Mouse (Mus musculus) forebrain, embryonic 10.5 days (tissue): ENCODE data around the gene Cdipt. TPM values are rescaled to one million over a fixed set of nuclear protein-coding genes. Genes with fewer than 3 reads are reported as not detected.

Experiments
- DNase-seq: peaks from one replicate; pipeline ENCODE4 v3.0.0-alpha.2; 2017; ENCODE audit warnings: low spot score; ENCODE audit errors: extremely low spot score
- H3K27ac ChIP-seq: fragments of 300-500 bp; sonication (generic); 2 replicates; pipeline ENCODE4 v1.5.1; 2016; ENCODE audit warnings: mild to moderate bottlenecking
- H3K27me3 ChIP-seq: fragments of 300-500 bp; sonication (generic); 2 replicates; pipeline ENCODE4 v1.6.1; 2016; ENCODE audit warnings: mild to moderate bottlenecking; ENCODE audit not compliant: poor library complexity, severe bottlenecking
- H3K36me3 ChIP-seq: fragments of 300-500 bp; sonication (generic); replicated peaks from 2 replicates; pipeline ENCODE4 v1.6.1; 2016; ENCODE audit warnings: mild to moderate bottlenecking, moderate library complexity
- H3K4me1 ChIP-seq: fragments of 300-500 bp; sonication (generic); 2 replicates; pipeline ENCODE4 v1.6.1; 2016
- H3K4me3 ChIP-seq: fragments of 300-500 bp; sonication (generic); 2 replicates; pipeline ENCODE4 v1.5.1; 2016; ENCODE audit warnings: mild to moderate bottlenecking, moderate library complexity
- H3K9me3 ChIP-seq: fragments of 300-500 bp; sonication (generic); 2 replicates; pipeline ENCODE4 v1.6.1; 2016; ENCODE audit warnings: mild to moderate bottlenecking, moderate library complexity
- WGBS: fragments of 180-500 bp; shearing (Covaris S2); methylation state at CpG from one replicate; pipeline ENCODE4 v1.1.7; 2016; 5-methylcytosine and 5-hydroxymethylcytosine counted together
- polyA plus RNA-seq: library from polyadenylated mRNA; unstranded; fragments of >200 nt; fragmentation: Nextera tagmentation; extraction: Ambion mirVana; gene quantifications from 2 replicates; pipeline ENCODE4 v1.2.1, GENCODE M21; 2016

Gene Cdipt
- polyA plus RNA-seq: 84.6 and 85.7 TPM in 2 replicates

- Histone ChIP-seq H3K4me1 (peaks cover 23% of the 10 kb centered on the region), H3K27me3 (no peaks in the 10 kb centered on the region), H3K9me3 (no peaks in the 10 kb centered on the region), H3K36me3 (peaks cover 30% of the 10 kb centered on the region), H3K27ac (peak within 1 kb of the TSS; percentile 99), H3K4me3 (peak within 1 kb of the TSS; percentile 100)
- WGBS: 6% methylated on average over 1 of the region's 1 CpGs
- no peak for DNase-seq
Observed at GRCm38 (mm10) chr7:126975893-126975949, at the start of gene Cdipt. TSS of gene Cdipt (plus strand) at chr7:126975914.

DNA sequence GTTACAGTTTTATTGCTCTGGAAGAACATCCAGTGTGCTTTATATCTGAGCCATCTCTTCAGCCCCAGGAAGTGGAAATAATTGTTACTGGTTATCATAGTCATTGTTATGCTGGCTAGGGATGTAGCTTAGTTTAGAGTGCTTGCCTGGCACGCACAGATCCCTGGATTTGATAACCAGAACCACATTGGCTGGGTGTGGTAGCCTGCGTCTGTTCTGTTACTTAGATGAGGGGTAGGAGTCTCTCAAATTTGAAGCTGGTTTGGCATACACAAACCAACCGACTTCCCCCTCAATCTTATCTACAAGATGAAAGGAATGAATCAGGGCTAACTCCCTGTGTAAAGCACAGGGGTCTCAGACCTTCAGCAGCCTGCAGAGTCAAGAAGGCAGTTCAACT is 49.4 kb upstream of the Cdipt start:
- no peak for DNase-seq
- no peaks in the 10 kb centered on the region for H3K9me3 ChIP-seq
- H3K36me3 ChIP-seq: peaks cover 13% of the 10 kb centered on the region
- H3K27ac ChIP-seq: no peak overlapping the region
- 59% methylated on average over 3 of the region's 3 CpGs for WGBS
- H3K4me3 ChIP-seq: no peak overlapping the region
- H3K27me3 ChIP-seq: no peaks in the 10 kb centered on the region
- H3K4me1 ChIP-seq: peaks cover 46% of the 10 kb centered on the region

GRCm38 (mm10) chr7:126928384-126929037 is 47.2 kb upstream of the Cdipt start, which contains the start of gene Kctd13:
TSS of gene Kctd13 (plus strand) at chr7:126928879.
- peak within 1 kb of the TSS; percentile 87 for H3K27ac ChIP-seq
- WGBS: 6% methylated on average over 56 of the region's 56 CpGs
- H3K27me3 ChIP-seq: no peaks in the 10 kb centered on the region
- peak within 1 kb of the TSS; percentile 70 for H3K4me3 ChIP-seq
- peak; percentile 88 for DNase-seq
- no peaks in the 10 kb centered on the region for H3K9me3 ChIP-seq
- H3K4me1 ChIP-seq: peaks cover 32% of the 10 kb centered on the region
- H3K36me3 ChIP-seq: peaks cover 34% of the 10 kb centered on the region

- H3K36me3 ChIP-seq: peaks cover 38% of the 10 kb centered on the region
- H3K27ac ChIP-seq: peak overlapping the region; percentile 87
- H3K27me3 ChIP-seq: no peaks in the 10 kb centered on the region
- peak overlapping the region; percentile 70 for H3K4me3 ChIP-seq
- no peak for DNase-seq
- whole genome bisulfite sequencing: under 1% methylated on average over 27 of the region's 27 CpGs
- H3K4me1 ChIP-seq: peaks cover 28% of the 10 kb centered on the region
- no peaks in the 10 kb centered on the region for H3K9me3 ChIP-seq
Observed at GRCm38 (mm10) chr7:126929046-126929445, 46.7 kb upstream of the Cdipt start.

DNA sequence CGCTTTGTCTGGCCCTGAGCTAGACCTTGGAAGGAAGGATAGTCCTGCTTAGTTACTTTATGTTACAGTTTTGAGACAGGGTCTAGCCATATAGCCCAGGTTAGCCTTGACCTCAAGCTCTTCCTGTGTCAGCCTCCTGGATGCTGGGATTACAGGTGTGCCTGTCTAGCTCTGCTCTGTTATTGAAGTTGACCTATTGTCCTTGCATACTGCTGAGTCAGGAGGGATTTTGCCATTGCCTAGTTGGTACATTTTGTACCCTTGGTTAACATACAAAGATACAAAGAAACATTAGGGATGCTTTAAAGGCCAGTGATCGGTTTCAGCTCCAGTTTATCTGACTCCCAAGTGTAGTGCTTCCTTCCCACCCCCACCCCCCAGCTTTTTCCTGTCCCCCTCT is 43.1 kb upstream of the Cdipt start:
- WGBS: 87% methylated on average over 2 of the region's 2 CpGs
- no peak for DNase-seq
- H3K4me1 ChIP-seq: peaks cover 25% of the 10 kb centered on the region
- no peak overlapping the region for H3K27ac ChIP-seq
- H3K36me3 ChIP-seq: peaks cover 74% of the 10 kb centered on the region
- H3K4me3 ChIP-seq: no peak overlapping the region
- no peaks in the 10 kb centered on the region for H3K27me3 ChIP-seq
- H3K9me3 ChIP-seq: no peaks in the 10 kb centered on the region

- H3K27ac ChIP-seq: no peak overlapping the region
- no peak for DNase-seq
- no peaks in the 10 kb centered on the region for H3K9me3 ChIP-seq
- H3K4me1 ChIP-seq: peaks cover 10% of the 10 kb centered on the region; the same call in 1 of the 2 replicates
- no peaks in the 10 kb centered on the region for H3K27me3 ChIP-seq
- H3K4me3 ChIP-seq: no peak overlapping the region
- 50% methylated on average over 6 of the region's 6 CpGs for WGBS
- H3K36me3 ChIP-seq: peaks cover 84% of the 10 kb centered on the region
Observed at GRCm38 (mm10) chr7:126941171-126941570, 34.5 kb upstream of the Cdipt start.

GRCm38 (mm10) chr7:126941801-126942200 is 33.9 kb upstream of the Cdipt start:
- H3K4me1 ChIP-seq: peaks cover 10% of the 10 kb centered on the region; the same call in 1 of the 2 replicates
- H3K36me3 ChIP-seq: peaks cover 83% of the 10 kb centered on the region
- no peaks in the 10 kb centered on the region for H3K27me3 ChIP-seq
- DNase-seq: no peak
- no peak overlapping the region for H3K27ac ChIP-seq
- WGBS: 85% methylated on average over 5 of the region's 5 CpGs
- H3K4me3 ChIP-seq: no peak overlapping the region
- H3K9me3 ChIP-seq: no peaks in the 10 kb centered on the region

DNA sequence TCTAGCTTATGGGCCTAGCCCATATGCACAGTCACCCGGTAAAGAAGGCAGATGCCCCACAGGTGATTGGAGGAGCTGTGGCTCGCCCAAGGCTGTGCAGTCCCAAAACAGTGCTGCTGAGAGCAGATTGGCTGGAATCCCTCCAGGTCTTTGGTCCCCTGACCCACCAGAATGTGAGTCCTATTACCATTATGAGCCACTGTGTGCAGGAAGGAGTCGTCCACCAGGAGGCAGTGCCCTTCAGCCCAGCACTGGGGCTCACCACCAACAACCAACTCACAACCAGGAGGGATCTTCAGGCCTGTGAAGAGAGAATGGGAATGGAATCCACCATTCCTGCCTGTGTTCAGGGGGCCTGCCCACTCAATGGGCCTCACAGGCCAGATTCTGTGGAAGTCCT is 29.2 kb upstream of the Cdipt start:
- peak; percentile 30 for DNase-seq
- H3K36me3 ChIP-seq: peaks cover 49% of the 10 kb centered on the region
- H3K27ac ChIP-seq: no peak overlapping the region
- 47% methylated on average over 3 of the region's 3 CpGs for WGBS
- H3K4me3 ChIP-seq: no peak overlapping the region
- peaks cover 28% of the 10 kb centered on the region for H3K4me1 ChIP-seq
- H3K27me3 ChIP-seq: peaks cover 35% of the 10 kb centered on the region
- no peaks in the 10 kb centered on the region for H3K9me3 ChIP-seq

DNA sequence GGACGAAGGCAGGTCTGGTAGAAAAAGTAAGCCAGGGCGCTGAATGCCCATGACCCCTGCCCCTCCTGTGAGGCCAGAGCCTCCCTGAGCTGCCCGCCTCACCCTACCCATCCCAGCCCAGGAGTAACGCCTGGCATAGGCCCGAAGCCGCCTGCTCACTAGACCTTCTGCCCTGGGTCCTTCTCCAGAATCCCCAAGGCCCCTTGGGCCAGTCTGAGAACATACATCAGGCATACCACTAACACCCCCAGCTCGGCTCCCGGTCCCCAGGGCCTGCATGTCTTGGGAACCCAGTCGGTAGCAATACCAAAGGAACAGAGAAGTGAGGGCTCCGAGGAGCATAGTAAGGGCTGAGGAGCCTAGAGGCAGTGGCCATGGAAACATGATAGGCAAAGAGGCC is 27.1 kb upstream of the Cdipt start:
- 84% methylated on average over 10 of the region's 10 CpGs for WGBS
- H3K4me1 ChIP-seq: peaks cover 29% of the 10 kb centered on the region
- DNase-seq: no peak
- H3K27ac ChIP-seq: no peak overlapping the region
- peaks cover 56% of the 10 kb centered on the region for H3K27me3 ChIP-seq
- peak overlapping the region; percentile 62; the same call in 1 of the 2 replicates for H3K4me3 ChIP-seq
- peaks cover 29% of the 10 kb centered on the region for H3K36me3 ChIP-seq
- no peaks in the 10 kb centered on the region for H3K9me3 ChIP-seq

- no peaks in the 10 kb centered on the region for H3K9me3 ChIP-seq
- H3K27ac ChIP-seq: peak within 1 kb of the TSS; percentile 54; the same call in 1 of the 2 replicates
- H3K27me3 ChIP-seq: peaks cover 58% of the 10 kb centered on the region
- H3K4me3 ChIP-seq: peak within 1 kb of the TSS; percentile 62
- peaks cover 29% of the 10 kb centered on the region for H3K4me1 ChIP-seq
- peaks cover 22% of the 10 kb centered on the region for H3K36me3 ChIP-seq
- no peak for DNase-seq
- under 1% methylated on average over 21 of the region's 21 CpGs for WGBS
Observed at GRCm38 (mm10) chr7:126949403-126949792, 26.3 kb upstream of the Cdipt start, which contains the start of gene Asphd1. TSS of gene Asphd1 (minus strand) at chr7:126949582.

- WGBS: under 1% methylated on average over 42 of the region's 42 CpGs
- Histone ChIP-seq H3K27me3 (peaks cover 58% of the 10 kb centered on the region), H3K4me3 (peak within 1 kb of the TSS; percentile 62), H3K4me1 (peaks cover 29% of the 10 kb centered on the region), H3K36me3 (peaks cover 15% of the 10 kb centered on the region), H3K9me3 (no peaks in the 10 kb centered on the region), H3K27ac (peak within 1 kb of the TSS; percentile 54; the same call in 1 of the 2 replicates)
- peak; percentile 92 for DNase-seq
Observed at GRCm38 (mm10) chr7:126949793-126950646, 25.7 kb upstream of the Cdipt start, which contains the start of gene Sez6l2. TSS of gene Sez6l2 (plus strand) at chr7:126950563.

- Histone ChIP-seq H3K9me3 (no peaks in the 10 kb centered on the region), H3K36me3 (peaks cover 9% of the 10 kb centered on the region; the same call in 1 of the 2 replicates), H3K27me3 (peaks cover 58% of the 10 kb centered on the region), H3K4me1 (peaks cover 29% of the 10 kb centered on the region), H3K4me3 (peak overlapping the region; percentile 62), H3K27ac (no peak overlapping the region)
- DNase-seq: no peak
- WGBS: 4% methylated on average over 26 of the region's 26 CpGs
Observed at GRCm38 (mm10) chr7:126950647-126951615, 24.8 kb upstream of the Cdipt start.
